Mouse (Mus musculus) heart, postnatal 0 days (tissue): Measurements from ENCODE around the gene Ms4a4b.
"Not testable (repeated sequence)": the region's sequence is repeated elsewhere in the genome, so short reads cannot be mapped to it uniquely, and the experiment has no call there.

Source experiments
- CTCF ChIP-seq: IDR thresholded peaks from 2 replicates; pipeline ENCODE4 v1.5.1; 2016; ENCODE audit warnings: antibody characterized with exemption, control low read depth, low read depth
- EP300 ChIP-seq: IDR thresholded peaks from 2 replicates; pipeline ENCODE4 v1.6.1; 2016; ENCODE audit warnings: antibody characterized with exemption, low read depth

DNA sequence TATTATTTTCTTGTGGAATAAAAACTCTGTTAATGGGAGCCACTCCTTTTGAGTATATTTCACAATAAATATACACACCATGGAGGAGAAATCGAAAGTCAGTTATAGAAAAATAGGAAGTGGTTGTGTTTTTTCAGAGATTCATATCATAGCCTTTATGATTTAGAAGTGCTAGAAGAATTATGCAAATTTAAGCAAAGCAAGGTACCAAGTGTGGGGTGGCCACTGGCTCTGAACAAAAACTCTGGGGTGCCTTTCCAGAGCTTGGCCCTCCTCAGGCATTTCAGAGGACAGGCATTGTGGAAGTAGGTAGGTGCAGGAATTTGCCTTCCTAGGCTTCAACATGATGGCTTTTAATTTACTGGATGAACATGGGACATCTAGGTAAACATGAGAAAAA, 53.9 kb downstream of the Ms4a4b start:
- TF ChIP-seq CTCF, EP300: not testable (repeated sequence)
